In genomic region chr6:22429026-22429425, GRCm38 (mm10) we compare ENCODE assay signal across 13 mouse cellular contexts.
A peak's percentile ranks its signal among the peaks of the same experiment; 100 is the strongest.
DNase-seq lines count a peak whose midpoint lies in the region; ATAC-seq and TF ChIP-seq lines count a peak whose summit lies in the region.
"Had no signal": no experiment of that assay in that cellular context is flagged by ENCODE, and none has a peak within 500 bp of the region (broad histone marks: within the 10 kb centered on the region; RNA-seq: fewer than 3 reads in every experiment).

No protein-coding gene starts in this region.

- no peaks in the 10 kb centered on the region for H3K9me3 ChIP-seq in forebrain, postnatal 0 days (ENCODE audit: low read length)
- H3K9me3 ChIP-seq in midbrain, embryonic 16.5 days (replicated peaks; ENCODE audit: control insufficient read depth, low read length, poor library complexity, severe bottlenecking) = no peaks in the 10 kb centered on the region
- H3K9me3 ChIP-seq: embryonic facial prominence, embryonic 15.5 days had no signal

- no peaks in the 10 kb centered on the region for H3K27me3 ChIP-seq in forebrain, postnatal 0 days (ENCODE audit: insufficient read depth, low read length)
- no peaks in the 10 kb centered on the region for H3K27me3 ChIP-seq in midbrain, embryonic 16.5 days (ENCODE audit: control insufficient read depth, insufficient read depth, low read depth, low read length)
- H3K27me3 ChIP-seq: embryonic facial prominence, embryonic 15.5 days had no signal

- intact Hi-C loops in left cerebral cortex, postnatal 10 days (cut with DNase I) = no loop called here
- intact Hi-C loops in left cerebral cortex, adult 2 months (cut with DNase I) = no loop called here

- no peak overlapping the region for H3K27ac ChIP-seq in left cerebral cortex, adult 2 months
- no peak overlapping the region for H3K27ac ChIP-seq in forebrain, postnatal 0 days (ENCODE audit: low read depth, low read length)
- H3K27ac ChIP-seq in midbrain, embryonic 16.5 days (ENCODE audit: low read length) = peak overlapping the region; percentile 47
- H3K27ac ChIP-seq: embryonic facial prominence, embryonic 15.5 days had no signal

- H3K36me3 ChIP-seq in forebrain, postnatal 0 days (ENCODE audit: insufficient read depth) = no peaks in the 10 kb centered on the region
- no peaks in the 10 kb centered on the region for H3K36me3 ChIP-seq in midbrain, embryonic 16.5 days (ENCODE audit: control insufficient read depth, insufficient read depth, low read length)
- H3K36me3 ChIP-seq: embryonic facial prominence, embryonic 15.5 days had no signal

- DNase-seq in left cerebral cortex, postnatal 10 days (ENCODE audit: extremely low spot score in 1 of 2, low spot score in 2 of 2) = peak; percentile 18 to 19
- no peak for DNase-seq in left cerebral cortex, adult 2 months (ENCODE audit: extremely low spot score in 1 of 2, low spot score in 2 of 2)
- DNase-seq in cerebellum, adult 8-10 months = peak; percentile 1
- DNase-seq in forebrain, postnatal 0 days = no peak
- no peak for DNase-seq in adrenal gland, adult 8-10 months
- no peak for DNase-seq in adrenal gland, adult 2 months
- DNase-seq in embryo, embryonic 11 days = no peak
- DNase-seq: gastrocnemius, postnatal 10 days; kidney, adult 9 months; liver, postnatal 0 days; thymus, adult 2 months had no signal

- ATAC-seq in forebrain, postnatal 0 days = peak; percentile 85
- peak; percentile 83; the same call in 1 of the 2 replicates for ATAC-seq in midbrain, embryonic 16.5 days
- ATAC-seq: liver, postnatal 0 days had no signal

- TF ChIP-seq CTCF in left cerebral cortex, adult 2 months (IDR thresholded peaks at IDR 0.05) = no peak
- no peak for TF ChIP-seq CTCF in forebrain, postnatal 0 days (IDR thresholded peaks at IDR 0.05; ENCODE audit: low read depth)

- WGBS in forebrain, postnatal 0 days = 23% methylated on average over 3 of the region's 3 CpGs
- 52% methylated on average over 3 of the region's 3 CpGs for WGBS in midbrain, embryonic 16.5 days

- H3K9ac ChIP-seq in forebrain, postnatal 0 days = no peak overlapping the region
- H3K9ac ChIP-seq in midbrain, embryonic 16.5 days (ENCODE audit: low read depth, low read length) = no peak overlapping the region
- H3K9ac ChIP-seq: embryonic facial prominence, embryonic 15.5 days; liver, postnatal 0 days had no signal

- no peaks in the 10 kb centered on the region for H3K4me1 ChIP-seq in forebrain, postnatal 0 days (ENCODE audit: insufficient read depth)
- no peaks in the 10 kb centered on the region; the same call in 1 of the 2 replicates for H3K4me1 ChIP-seq in midbrain, embryonic 16.5 days (ENCODE audit: control insufficient read depth, insufficient read depth, low read length)
- H3K4me1 ChIP-seq: embryonic facial prominence, embryonic 15.5 days had no signal

- no peak overlapping the region for H3K4me3 ChIP-seq in left cerebral cortex, adult 2 months
- no peak overlapping the region for H3K4me3 ChIP-seq in forebrain, postnatal 0 days (ENCODE audit: low read depth, low read length)
- H3K4me3 ChIP-seq in midbrain, embryonic 16.5 days (ENCODE audit: low read depth, low read length) = no peak overlapping the region
- H3K4me3 ChIP-seq: embryonic facial prominence, embryonic 15.5 days had no signal

- no peak overlapping the region for H3K4me2 ChIP-seq in forebrain, postnatal 0 days (ENCODE audit: low read depth)
- no peak overlapping the region for H3K4me2 ChIP-seq in midbrain, embryonic 16.5 days (ENCODE audit: low read length)
- H3K4me2 ChIP-seq: embryonic facial prominence, embryonic 15.5 days had no signal

Comparison
In these comparisons a context has a peak if more than half of its experiments do, and no peak if none do; other contexts are left out.
1. DNase-seq: peak in left cerebral cortex, postnatal 10 days (2 of 2) and cerebellum, adult 8-10 months (single experiment); none in left cerebral cortex, adult 2 months (0 of 2), forebrain, postnatal 0 days (single experiment), adrenal gland, adult 8-10 months (single experiment), adrenal gland, adult 2 months (single experiment) and embryo, embryonic 11 days (single experiment).